Comparison of ENCODE assay signal across 30 mouse cellular contexts in the genomic region with DNA sequence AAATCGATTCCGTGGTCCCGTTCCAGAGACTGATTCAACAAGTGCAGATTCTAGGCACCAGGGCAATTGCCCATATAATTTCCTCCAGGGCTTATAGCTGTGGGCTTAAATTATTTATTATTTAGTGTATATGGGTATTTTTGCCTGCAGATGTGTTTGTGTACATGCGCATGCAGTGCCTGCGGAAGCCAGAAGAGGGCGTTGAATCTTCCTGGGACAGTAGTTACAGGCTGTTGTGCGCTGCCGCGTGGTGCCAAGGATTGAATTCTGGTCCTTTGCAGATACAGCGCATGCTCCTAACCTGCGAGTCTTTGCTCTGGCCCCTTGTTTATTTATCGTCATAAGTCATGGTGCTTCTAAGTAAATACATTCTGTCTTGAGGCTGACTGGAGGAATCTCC. TPM values are rescaled to one million over a fixed set of nuclear protein-coding genes. Genes with fewer than 3 reads are reported as not detected.
DNase-seq lines count a peak whose midpoint lies in the region; TF ChIP-seq lines count a peak whose summit lies in the region.
"Had no signal": no experiment of that assay in that cellular context is flagged by ENCODE, and none has a peak within 500 bp of the region (broad histone marks: within the 10 kb centered on the region; RNA-seq: fewer than 3 reads in every experiment).

No protein-coding gene starts in this region.

- TF ChIP-seq CTCF in layer of hippocampus, adult 2 months (conservative IDR thresholded peaks at IDR 0.05), result 0 out of 2 replicates have a peak, but pooled peaks have one; percentile 12
- peak; percentile 60; the same call in 1 of the 2 replicates for TF ChIP-seq CTCF in testis, adult 2 months (IDR thresholded peaks at IDR 0.05; ENCODE audit: control insufficient read depth, insufficient read depth, insufficient replicate concordance, low read depth, low read length)

- TF ChIP-seq POLR2A in testis, adult 2 months (IDR thresholded peaks at IDR 0.05; ENCODE audit: control insufficient read depth, low read depth, low read length), result no peak

- H3K9me3 ChIP-seq in forebrain, embryonic 10.5 days, result no peaks in the 10 kb centered on the region
- H3K9me3 ChIP-seq: embryonic facial prominence, embryonic 12.5 days; forebrain, embryonic 13.5 days; heart, embryonic 15.5 days; lung, embryonic 15.5 days; midbrain, embryonic 10.5 days; neural tube, embryonic 15.5 days; stomach, embryonic 15.5 days had no signal

- H3K36me3 ChIP-seq in testis, adult 2 months (ENCODE audit: control insufficient read depth, insufficient read depth, low read length), result no peaks in the 10 kb centered on the region
- no peaks in the 10 kb centered on the region for H3K36me3 ChIP-seq in forebrain, embryonic 10.5 days (replicated peaks)
- H3K36me3 ChIP-seq: embryonic facial prominence, embryonic 12.5 days; heart, embryonic 15.5 days; lung, embryonic 15.5 days; midbrain, embryonic 10.5 days; neural tube, embryonic 15.5 days; stomach, embryonic 15.5 days had no signal

- no peak overlapping the region for H3K4me3 ChIP-seq in layer of hippocampus, adult 2 months
- no peak overlapping the region for H3K4me3 ChIP-seq in testis, adult 2 months (ENCODE audit: control insufficient read depth, low read depth, low read length)
- H3K4me3 ChIP-seq in forebrain, embryonic 10.5 days, result no peak overlapping the region
- H3K4me3 ChIP-seq: embryonic facial prominence, embryonic 12.5 days; forebrain, embryonic 13.5 days; heart, embryonic 15.5 days; lung, embryonic 15.5 days; midbrain, embryonic 10.5 days; neural tube, embryonic 15.5 days; stomach, embryonic 15.5 days had no signal

- no peak overlapping the region for H3K27ac ChIP-seq in layer of hippocampus, adult 2 months
- no peak overlapping the region for H3K27ac ChIP-seq in testis, adult 2 months (ENCODE audit: control insufficient read depth, insufficient read depth, low read depth, low read length)
- H3K27ac ChIP-seq in forebrain, embryonic 10.5 days, result no peak overlapping the region
- H3K27ac ChIP-seq: embryonic facial prominence, embryonic 12.5 days; forebrain, embryonic 13.5 days; heart, embryonic 15.5 days; kidney, postnatal 0 days; lung, embryonic 15.5 days; midbrain, embryonic 10.5 days; neural tube, embryonic 15.5 days; stomach, embryonic 15.5 days had no signal

- no peak for DNase-seq in layer of hippocampus, adult 2 months (ENCODE audit: low spot score in 2 of 2)
- no peak for DNase-seq in layer of hippocampus, postnatal 25 days (ENCODE audit: extremely low spot score in 1 of 2, low spot score in 1 of 2)
- no peak for DNase-seq in testis, postnatal 10 days (ENCODE audit: low spot score)
- peak; percentile 40 for DNase-seq in WW6 (ENCODE audit: low read depth, low spot score)
- no peak for DNase-seq in cerebellum, postnatal 36 days
- no peak for DNase-seq in forebrain, embryonic 10.5 days (ENCODE audit: extremely low spot score, low spot score)
- DNase-seq: adrenal gland, adult 8-10 months; B cell, adult 2 months; cerebellum, adult 18-20 months; cerebellum, postnatal 14 days; kidney, adult 11 months; right cerebral cortex, adult 18-20 months; right cerebral cortex, postnatal 4 days had no signal

- H3K27me3 ChIP-seq in testis, adult 2 months (ENCODE audit: control insufficient read depth, insufficient read depth, low read length), result no peaks in the 10 kb centered on the region
- H3K27me3 ChIP-seq in forebrain, embryonic 10.5 days (ENCODE audit: poor library complexity, severe bottlenecking), result no peaks in the 10 kb centered on the region
- H3K27me3 ChIP-seq: CH12.LX; forebrain, embryonic 13.5 days; heart, embryonic 15.5 days; lung, embryonic 15.5 days; neural tube, embryonic 15.5 days; stomach, embryonic 15.5 days had no signal

- 79% methylated on average over 12 of the region's 12 CpGs for WGBS in forebrain, embryonic 10.5 days

- peaks cover 8% of the 10 kb centered on the region for H3K4me1 ChIP-seq in testis, adult 2 months (ENCODE audit: control insufficient read depth, insufficient read depth, low read length)
- H3K4me1 ChIP-seq in forebrain, embryonic 10.5 days, result peaks cover 15% of the 10 kb centered on the region
- H3K4me1 ChIP-seq: forebrain, embryonic 13.5 days; neural tube, embryonic 15.5 days; stomach, embryonic 15.5 days had no signal

RNA-seq across cellular contexts. Expression of gene Cldn14, which starts 33.2 kb away (rescaled TPM):
- total RNA-seq in layer of hippocampus, adult 2 months (2021), result under 1 TPM; 0.92 to 0.98 TPM
- total RNA-seq in layer of hippocampus, postnatal 25 days (2021), result 1 to 10 TPM; 3.0 to 4.2 TPM
- polyA plus RNA-seq in testis, adult 2 months (2012; rRNA removed), result 1.0 and 2.3 TPM in 2 replicates
- not detected in 2 replicates for polyA plus RNA-seq in forebrain, embryonic 10.5 days (2016; fragmentation: Nextera tagmentation; extraction: Ambion mirVana)
- total RNA-seq: adrenal gland, adult 8-10 months; gastrocnemius, adult 18-20 months; hematopoietic stem cell, adult 5-6 weeks had no signal
- polyA plus RNA-seq: activated CD4-positive, CD25-positive, alpha-beta regulatory T cell, adult 4 months; forebrain, embryonic 13.5 days; heart, embryonic 15.5 days; hindbrain, embryonic 16.5 days; limb, embryonic 11.5 days; lung, embryonic 15.5 days; midbrain, embryonic 10.5 days; neural tube, embryonic 15.5 days; thymus, postnatal 0 days; urinary bladder, adult 2 months had no signal
